Mouse (Mus musculus) left cerebral cortex, postnatal 14 days (tissue): ENCODE data around the gene Paf1. TPM values are rescaled to one million over a fixed set of nuclear protein-coding genes. Genes with fewer than 3 reads are reported as not detected.

Experiments
- DNase-seq, 2 experiments: peaks; one replicate each; pipeline ENCODE4 v3.0.0; 2021 to 2022; ENCODE audit warnings: low spot score in 2 of 2, mixed read lengths in 1 of 2
- intact Hi-C: fragments of 180-260 bp; cut with DNase I; formaldehyde crosslinking; loops from one replicate; pipeline ENCODE4 v1.15.1; 2025
- total RNA-seq, 2 experiments: library from RNA; stranded (reverse); gene quantifications; 2 replicates each; pipeline ENCODE4 v1.2.3; 2021

Gene Paf1
- total RNA-seq, 2 experiments from 2014 or later = 59.9 to 60.0 TPM

DNA sequence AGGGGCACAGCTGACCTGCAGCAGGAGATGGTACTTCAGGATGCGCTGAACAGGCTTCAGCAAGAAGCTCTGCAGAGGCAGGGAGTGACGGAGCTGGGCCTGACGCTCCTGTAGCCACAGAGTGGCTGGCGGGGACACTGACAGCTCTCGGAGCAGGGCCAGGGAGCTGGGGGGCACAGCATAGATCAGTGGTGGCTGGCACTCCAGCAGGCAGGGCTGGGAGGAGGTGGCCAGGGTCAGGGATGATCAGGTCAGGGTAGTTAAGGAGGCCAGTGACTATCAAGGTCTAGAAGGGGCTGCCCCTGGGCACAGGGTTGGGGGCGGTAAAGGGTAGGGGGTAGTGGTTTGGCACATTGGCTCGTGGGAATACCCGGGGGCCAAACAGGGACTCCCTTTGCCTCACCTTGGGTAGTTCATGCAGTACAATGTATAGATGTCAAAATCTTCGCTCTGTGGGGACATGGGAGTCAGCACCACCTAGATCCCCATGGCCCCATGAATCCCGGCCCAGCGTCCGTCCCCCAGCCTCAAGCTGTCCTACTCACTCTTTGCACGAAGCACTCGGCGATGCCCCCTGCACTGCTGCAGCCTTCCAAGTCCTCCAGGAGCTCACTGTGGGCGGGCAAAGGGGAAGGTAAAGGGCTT is 24.4 kb upstream of the Paf1 start:
- intact Hi-C loops = no loop called here
- DNase-seq = no peak

DNA sequence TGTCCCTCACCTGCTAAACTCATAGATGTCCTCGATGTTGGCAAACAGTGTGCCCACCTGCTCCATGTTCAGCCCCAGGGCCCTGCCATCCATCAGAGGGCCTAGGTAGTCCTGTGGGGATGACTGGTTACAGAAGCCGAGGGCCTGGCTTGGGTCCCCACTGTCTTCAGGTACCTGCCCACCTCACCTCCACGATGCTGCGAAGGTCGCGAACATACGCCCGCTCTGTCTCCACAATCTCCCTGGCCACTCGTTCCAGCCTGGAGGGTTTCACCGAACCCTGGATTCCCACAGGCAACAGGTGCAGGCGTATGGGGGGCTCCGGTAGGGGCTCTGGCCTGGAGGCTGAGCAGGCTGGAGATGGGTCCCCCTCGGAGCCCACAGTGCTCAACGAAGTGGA is 22.7 kb upstream of the Paf1 start:
- intact Hi-C loops = no loop called here
- no peak for DNase-seq

DNA sequence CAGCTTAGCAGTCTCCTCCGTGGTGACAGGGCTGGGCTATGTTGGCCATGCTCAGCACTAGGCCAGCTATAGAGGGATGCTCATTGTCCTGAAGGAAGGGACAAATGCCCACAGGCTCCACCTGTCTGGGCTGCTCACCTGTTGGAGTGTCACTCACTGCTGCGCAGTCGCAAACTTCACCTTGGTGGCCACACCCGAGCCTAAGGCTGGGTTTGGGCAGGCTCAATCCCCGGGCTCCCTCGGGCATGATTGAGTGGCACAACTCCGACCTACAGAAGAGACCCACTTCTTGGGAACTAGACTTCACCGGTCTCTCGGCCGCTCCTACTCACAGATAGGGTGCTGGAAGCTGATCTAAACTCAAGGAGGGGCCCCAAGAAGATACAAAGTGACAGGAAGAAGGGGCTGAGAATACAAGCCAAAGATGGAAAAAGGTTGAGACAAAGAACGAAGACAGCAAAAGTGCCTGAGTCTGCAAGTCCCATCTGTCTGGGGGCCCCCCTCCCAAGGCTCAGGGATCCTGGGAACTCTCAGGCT is 21.7 kb upstream of the Paf1 start:
- intact Hi-C loops = no loop called here
- DNase-seq = no peak

DNA sequence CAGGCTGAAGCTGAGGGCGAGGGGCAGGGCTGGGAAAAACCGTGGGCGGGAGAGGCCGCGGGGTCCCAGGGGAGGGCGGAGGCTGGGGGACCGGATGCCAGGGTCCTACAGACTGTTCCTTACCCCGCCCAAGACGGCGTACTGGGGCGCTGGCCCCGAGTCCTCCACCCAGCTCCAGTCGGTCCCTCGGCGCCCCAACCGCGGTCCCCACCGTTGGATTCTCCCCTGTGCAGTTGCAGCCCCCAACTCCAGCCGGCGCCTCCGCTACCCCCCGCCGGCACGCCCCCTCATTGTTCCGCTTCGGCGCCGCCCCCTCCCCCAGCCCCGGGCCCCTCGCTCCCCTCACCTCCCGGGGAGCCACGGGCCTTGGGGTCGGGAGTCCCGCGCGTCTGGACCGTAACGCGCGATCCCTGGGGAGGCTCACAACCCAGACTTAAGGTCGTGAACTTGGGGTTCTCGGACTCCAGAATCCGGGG is 21.2 kb upstream of the Paf1 start:
- no peak for DNase-seq
- intact Hi-C loops = no loop called here

DNA sequence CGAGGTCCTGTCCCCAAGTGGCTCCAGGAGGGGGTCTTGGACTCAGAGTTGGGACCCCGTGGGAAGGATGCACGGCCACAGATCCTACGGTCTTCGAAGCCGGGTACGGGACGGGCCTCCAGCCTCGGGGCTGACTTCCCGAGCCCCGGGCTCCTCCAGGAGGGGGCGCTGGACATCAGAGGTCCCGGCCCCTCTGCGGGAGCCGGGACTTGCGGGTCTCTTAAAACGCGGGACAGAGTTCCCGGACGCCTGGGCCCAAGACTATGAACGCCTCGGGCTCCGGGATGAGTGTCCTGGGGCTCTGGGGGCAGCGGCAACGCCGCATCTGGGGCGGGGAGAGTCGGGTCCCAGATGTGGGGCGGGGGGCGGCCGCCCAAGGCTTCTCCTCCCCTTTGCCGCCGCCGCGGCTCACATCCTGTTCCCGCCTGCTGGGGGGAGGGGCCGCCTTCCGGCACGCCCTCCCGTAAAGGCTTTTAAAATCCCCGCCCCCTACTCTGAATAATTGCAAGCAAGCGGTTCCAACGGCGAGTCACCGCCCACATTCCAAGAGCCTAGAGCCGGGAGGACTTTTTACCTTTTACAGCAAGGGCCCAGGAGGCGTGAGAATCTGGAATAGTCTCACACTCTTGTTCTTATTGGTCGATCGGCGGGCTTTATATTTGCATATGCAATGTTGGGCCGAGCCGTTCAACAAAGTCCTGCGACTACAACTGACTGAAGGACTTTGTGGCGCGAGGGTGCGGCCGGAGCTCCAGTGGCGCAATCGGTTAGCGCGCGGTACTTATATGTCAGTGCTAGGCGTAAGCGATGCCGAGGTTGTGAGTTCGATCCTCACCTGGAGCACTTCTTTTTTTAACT is 20.3 kb upstream of the Paf1 start, which contains the start of gene Plekhg2:
Gene Plekhg2 (minus strand): TSS at position 349 of the 858 bp plus-strand sequence.
- DNase-seq = peak; percentile 95 to 96
- intact Hi-C loops = loop anchor here (2.0 kb wide), 1 partner anchor 14 kb away; no protein-coding TSS in a partner anchor

DNA sequence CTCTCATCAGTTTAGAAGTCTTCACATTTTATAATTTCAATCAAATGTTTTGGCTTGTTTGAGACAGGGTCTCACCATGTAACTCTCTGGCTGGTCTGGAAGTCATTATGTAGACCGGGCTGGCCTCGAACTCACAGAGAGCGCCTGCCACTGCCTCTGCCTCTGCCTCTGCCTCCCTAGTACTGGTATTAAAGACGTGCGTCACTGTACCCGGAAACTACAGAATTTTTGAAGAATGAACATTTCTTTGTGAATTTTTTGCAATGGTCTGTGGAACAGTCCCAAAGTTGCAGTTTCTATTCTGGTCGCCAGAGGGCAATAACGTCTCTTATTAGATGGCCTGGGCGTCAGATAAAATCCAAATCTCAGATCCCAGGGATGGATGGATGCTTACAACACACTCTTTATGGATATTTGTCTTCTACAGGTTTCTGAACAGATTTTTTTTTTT is 19.6 kb upstream of the Paf1 start:
- intact Hi-C loops = loop anchor here (2.0 kb wide), 1 partner anchor 14 kb away; no protein-coding TSS in a partner anchor
- peak; percentile 86 to 90 for DNase-seq

DNA sequence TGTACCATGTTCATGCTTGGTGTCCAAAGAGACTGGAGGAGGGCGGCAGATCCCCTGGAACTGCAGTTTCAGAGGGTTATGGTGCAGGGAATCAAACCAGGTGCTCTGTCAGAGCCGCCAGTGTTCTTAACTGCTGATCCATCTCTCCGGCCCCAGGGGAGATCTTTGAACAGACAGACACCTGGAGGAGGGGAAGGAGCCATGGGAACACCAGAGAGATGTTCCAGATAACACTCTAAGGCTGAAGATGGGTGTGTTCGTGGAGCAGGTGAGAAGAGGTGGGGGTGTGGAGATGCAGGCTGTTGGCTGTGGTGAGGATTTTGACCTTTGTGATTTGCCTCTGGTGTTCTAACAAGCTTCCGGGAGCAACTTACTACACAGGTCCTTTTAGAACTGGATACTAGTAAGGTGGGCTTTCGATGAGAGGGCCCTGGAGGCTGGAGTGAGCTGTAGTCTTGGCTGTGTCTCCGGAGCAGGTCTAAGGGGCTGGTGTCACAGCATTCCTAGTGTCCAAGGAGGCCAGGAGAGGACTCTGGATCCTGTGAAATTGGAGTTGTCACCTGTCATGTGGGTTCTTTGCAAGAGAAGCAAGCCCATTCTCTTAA is 18.8 kb upstream of the Paf1 start:
- intact Hi-C loops = loop anchor here (2.0 kb wide), 1 partner anchor 13 kb away; no protein-coding TSS in a partner anchor
- no peak for DNase-seq

DNA sequence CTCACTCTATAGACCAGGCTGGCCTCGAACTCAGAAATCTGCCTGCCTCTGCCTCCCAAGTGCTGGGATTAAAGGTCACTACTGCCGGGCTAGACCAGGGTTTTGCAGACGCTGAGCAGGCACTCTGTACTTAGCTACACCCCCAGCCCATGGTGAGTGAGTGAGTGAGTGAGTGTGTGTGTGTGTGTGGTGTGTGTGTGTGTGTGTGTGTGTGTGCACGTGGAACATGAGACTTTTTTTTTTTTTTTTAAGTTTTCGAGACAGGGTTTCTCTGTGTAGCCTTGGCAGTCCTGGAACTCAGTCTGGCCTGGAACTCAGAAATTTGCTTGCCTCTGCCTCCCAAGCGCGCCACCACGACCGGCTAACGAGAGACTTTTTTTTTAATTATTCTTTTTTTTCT is 18.1 kb upstream of the Paf1 start:
- intact Hi-C loops = no loop called here
- DNase-seq = no peak

DNA sequence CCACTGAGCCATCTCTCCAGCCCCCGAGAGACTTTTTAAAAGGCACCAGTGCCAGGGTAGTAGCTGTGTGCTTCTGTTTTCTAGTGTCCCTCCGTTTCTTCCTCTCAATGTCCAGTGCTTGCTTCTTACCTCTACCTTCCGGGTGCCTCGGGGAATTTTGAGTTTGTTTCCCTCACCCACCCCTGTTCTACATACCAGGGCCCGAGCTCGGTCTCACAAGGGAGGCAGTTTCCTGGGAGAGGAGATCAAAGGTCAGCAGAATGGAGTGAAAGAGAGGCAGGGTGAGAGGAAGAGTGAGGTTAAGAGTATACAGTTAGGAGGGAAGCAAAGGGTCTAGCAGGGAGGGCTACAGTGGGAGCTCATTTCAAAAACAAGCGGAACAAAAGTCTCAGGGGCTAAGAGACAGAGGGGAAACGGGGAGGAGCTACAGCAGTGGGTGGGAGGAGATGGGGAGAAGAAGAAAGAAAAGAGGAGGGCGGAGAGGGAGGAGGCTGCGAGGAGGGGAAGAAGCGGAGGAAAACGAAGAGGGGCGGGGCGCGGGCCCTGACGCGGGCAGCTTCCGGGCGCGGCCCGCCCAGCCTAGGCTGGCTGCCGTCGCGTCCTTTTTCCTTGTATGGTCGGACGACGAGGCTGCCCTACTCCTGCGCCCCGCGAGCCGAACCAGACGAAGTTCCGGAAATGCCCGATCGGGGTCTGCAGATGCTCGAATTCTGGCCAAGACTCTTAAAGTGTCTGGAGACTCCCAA is 17.4 kb upstream of the Paf1 start:
- intact Hi-C loops = no loop called here
- DNase-seq = peak; percentile 77 to 82

DNA sequence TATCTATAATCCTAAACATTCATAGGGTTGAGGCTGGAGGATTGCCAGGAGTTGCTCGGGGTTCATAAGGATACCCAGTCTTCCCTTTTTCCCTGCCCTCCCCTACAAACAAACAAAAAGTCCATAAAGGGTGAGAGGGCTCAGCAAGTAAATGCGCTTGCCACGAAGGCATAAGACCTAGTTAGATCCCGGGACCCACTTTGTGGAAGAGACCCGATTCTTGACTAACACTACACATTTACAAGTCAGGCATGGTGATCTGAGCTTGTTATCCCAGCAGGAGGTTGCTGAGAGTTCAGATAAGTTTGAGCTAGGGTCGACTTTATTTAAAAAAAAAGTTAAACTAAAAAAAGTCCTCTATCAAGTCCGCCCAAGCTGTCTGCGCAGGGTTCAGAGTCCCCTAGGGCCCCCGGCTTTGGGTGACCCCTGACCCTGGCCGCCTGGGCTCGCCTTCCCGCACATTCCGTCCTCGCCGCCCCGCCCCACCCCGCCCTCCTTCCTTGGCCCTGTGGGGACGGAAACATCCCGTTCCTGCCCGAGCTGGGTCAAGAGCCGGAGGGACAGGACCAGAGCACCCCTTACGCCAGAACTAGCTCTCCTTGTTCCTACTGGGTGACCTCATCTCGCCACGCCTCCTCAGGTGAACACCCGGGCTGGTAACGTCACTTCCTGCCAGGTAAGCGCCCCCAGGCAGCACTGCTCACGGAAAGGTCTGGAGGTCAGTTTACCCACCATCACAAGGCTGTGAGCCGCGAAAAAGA is 16.6 kb upstream of the Paf1 start:
- intact Hi-C loops = no loop called here
- DNase-seq = no peak

DNA sequence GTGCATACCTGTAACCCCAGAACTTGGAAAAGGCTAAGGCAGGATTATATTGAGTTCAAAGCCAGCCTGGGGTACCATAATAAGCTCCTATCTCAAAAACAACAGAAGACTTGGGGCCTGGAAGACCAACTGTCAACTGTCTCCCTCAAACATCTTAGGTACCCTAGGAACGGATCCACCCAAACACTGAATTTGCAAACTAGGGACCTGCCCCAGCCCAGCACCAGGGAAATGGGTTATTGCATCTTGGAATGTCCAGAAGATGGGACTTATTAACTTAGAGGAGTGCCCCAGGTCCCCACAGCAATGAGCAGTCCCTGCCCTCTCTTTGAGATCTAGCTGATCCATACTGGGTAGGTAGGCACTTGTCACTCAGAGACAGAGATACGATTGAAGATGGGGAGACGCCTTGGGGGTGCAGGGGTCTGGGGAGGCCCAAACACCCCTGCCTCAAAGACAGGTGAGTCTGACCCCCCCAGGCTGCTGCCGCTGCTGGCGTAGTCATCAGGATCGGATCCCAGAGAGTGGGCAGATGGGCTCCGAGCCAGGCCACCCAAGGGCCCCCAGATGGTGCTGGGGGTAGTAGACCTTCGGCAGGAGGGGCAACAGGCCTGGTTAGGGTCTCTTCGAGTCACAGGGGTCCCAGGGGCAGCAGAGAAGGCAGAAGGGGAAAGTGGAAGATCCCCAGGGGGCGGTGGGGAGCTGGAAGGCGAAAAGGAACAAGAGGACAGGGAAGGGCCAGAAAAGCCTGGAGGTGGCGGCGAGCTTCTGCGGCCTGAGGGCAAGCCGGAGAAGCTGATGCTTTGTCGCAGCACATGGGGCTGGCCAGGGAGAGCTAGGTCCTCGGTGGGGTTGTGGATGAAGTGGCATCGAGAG is 15.3 kb upstream of the Paf1 start:
- intact Hi-C loops = no loop called here
- DNase-seq = no peak

DNA sequence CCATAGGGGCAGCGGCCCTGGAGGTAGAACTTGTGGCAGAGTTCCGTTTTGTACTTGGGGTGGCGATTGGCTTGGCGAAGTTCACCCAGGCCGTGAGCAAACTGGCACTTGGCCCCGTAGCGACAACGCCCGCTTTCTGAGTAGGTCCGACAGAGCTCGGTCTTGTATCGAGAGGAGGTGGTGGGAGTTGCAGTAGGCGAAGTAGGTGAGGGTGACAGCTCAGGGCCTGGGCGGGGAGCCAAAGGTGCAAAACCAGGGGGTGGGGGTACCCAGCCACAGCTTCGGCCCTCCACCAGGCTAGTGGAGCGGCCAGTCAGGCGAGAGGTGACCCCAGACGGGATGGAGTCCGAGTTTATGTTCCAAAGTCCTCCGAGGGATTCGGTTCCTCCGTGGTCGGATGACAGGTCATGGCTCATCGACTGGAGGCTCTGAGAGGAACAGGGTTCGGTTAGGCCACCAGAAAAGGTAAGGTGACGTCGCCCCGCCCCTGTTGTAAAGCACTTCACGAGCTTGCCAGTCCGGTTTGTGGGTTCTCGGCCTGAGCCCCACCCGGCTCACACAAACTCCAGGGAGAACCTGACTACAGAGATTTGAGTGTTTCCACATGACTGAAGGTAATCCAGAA is 14.6 kb upstream of the Paf1 start:
- DNase-seq = no peak
- intact Hi-C loops = no loop called here

DNA sequence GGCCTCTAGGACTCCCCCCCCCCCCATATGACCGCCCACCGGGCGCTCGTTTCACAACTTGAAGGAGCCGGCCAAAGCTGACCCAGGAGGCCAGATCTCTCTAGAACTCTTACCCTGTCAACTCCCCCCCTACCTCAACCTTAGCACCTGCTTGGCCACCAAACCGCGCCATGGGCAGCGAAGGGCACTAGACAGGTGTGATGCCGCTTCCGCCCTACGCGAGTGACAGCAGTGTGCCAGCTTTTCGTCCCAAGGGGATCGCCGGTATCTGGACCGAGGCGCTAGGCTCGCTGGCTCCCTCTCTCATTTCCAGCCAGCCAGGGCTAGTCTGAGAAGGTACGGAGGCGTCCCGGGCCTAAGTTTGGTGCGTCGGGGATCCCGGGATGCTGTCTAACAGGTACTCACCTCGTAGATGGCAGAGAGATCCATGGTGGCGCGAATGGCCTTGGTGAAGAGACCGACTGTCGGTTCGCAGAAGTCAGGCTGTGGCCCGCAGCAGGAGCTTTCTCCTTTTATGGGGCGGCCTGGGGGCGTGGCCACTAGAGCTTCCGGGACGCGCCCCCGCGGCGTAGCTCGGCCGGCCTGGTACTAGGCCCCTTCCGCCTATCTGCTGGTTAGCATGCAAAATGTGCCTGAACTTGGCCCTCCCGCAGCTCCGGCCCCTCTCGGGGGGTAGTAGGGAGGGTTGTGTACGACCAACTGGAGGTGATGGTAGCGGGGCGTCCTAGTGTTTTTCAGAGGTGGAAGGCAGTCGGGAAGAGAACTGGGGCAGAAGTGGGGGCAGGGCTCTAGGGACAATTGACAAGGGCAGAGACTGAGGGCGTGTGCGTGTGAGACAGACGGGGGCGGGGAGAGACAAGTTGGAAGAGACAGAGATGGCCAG is 13.7 kb upstream of the Paf1 start:
- peak; percentile 83 for DNase-seq
- intact Hi-C loops = no loop called here

DNA sequence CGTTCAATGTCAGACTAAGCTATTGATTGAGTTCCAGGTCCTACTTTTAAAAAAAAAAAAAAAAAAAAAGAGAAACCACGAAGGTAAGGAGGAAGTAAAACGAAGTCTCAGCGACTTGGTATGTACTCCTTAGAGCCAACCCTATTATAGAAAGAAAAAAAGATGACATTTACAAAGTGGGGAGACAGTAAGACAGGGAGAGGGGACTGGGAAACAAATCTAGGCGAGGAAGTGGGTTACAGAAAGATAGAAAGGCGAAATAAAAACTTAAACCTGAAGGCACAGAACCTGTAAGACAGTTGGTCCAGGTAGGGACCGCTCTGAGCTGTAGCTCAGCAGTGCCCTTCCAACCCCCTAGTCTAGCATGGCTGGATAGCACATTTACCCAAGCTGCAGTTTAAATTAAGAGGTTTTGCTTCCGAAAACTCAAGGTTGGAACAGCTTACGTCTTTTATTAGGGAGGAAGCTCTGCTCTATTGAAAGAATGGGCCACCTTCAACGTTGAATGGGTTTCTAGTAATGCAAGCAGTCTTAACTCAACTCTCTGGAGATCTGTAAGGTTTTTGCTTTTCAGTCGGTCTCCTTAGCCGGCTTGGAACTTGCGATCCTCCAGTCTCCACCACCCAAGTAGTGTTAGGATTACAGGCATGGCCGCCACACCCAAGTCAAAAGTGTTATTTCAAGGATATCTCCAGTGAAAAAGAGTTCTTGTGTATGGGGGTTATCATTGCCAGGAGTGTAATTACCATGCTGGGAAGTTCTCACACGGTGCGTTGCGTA is 12.3 kb upstream of the Paf1 start, which contains the start of gene Zfp36:
Gene Zfp36 (minus strand): TSS at position 17 of the 780 bp plus-strand sequence.
- intact Hi-C loops = no loop called here
- no peak for DNase-seq

DNA sequence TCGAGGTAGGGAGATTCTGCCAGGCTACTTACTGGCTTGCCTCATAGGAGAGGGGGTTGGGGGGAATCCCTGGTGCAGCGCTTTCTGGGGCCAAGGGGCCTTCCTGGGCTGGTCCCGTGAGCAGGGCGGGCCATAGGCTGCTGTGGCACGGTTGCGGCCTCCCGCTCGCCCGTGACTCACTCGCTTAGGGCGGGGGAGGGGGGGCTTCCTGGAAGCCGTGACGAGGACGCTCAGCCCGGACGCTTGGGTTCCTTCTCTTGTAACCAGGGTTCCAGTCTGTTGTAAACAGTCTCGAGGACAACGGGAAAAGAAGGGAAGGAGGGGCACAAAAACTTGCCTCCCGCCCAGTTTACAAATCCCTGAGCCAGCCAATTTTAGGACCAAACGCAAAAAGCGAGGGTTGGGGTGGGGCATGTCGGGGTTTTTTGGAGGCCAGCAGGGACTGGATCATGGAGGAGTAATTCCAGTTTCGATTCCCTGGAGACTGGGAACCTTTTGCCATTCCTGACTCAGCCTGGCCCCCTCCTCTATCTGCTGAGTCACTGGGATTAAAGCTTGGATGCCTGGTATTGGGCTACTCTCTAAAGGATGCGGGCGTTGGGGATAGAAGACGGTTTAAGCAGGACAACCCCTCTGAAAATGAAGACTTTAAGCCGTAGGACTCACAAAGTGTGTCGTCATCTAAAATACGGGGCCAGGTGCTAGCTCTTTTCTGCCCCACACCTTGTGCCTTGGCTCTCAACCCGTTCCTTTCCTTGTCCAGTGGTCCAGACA is 11.5 kb upstream of the Paf1 start:
- intact Hi-C loops = no loop called here
- no peak for DNase-seq
